Mouse (Mus musculus): ENCODE results near the gene Nrxn1. TPM values are rescaled to one million over a fixed set of nuclear protein-coding genes. Genes with fewer than 3 reads are reported as not detected.
"Not testable (repeated sequence)": the region's sequence is repeated elsewhere in the genome, so short reads cannot be mapped to it uniquely, and the experiment has no call there.

Gene Nrxn1
- polyA plus RNA-seq, 1 experiment from 2014 or later: 12.2 TPM

GRCm38 (mm10) chr17:90271165-90271564, 821.7 kb downstream of the Nrxn1 start:
- Histone ChIP-seq H3K9ac (ENCODE audit: low read depth, low read length) (no peak overlapping the region), H3K4me3 (ENCODE audit: low read depth, low read length) (no peak overlapping the region), H3K27me3 (replicated peaks; ENCODE audit: control insufficient read depth, insufficient read depth, low read length) (no peaks in the 10 kb centered on the region), H3K4me1 (ENCODE audit: control insufficient read depth, insufficient read depth, low read length) (no peaks in the 10 kb centered on the region), H3K36me3 (ENCODE audit: control insufficient read depth, insufficient read depth, low read length) (no peaks in the 10 kb centered on the region), H3K9me3 (ENCODE audit: control insufficient read depth, low read length) (no peaks in the 10 kb centered on the region), H3K27ac (replicated peaks; ENCODE audit: low read depth, low read length) (no peak overlapping the region), H3K4me2 (ENCODE audit: low read depth, low read length) (no peak overlapping the region)
- DNase-seq (ENCODE audit: low spot score): no peak
- no peak for ATAC-seq (ENCODE audit: low read depth)
- WGBS: 16% methylated on average over 4 of the region's 4 CpGs

- Histone ChIP-seq H3K4me3 (ENCODE audit: low read depth, low read length) (no peak overlapping the region), H3K4me1 (ENCODE audit: control insufficient read depth, insufficient read depth, low read length) (no peaks in the 10 kb centered on the region), H3K4me2 (ENCODE audit: low read depth, low read length) (no peak overlapping the region), H3K9me3 (ENCODE audit: control insufficient read depth, low read length) (no peaks in the 10 kb centered on the region), H3K36me3 (ENCODE audit: control insufficient read depth, insufficient read depth, low read length) (no peaks in the 10 kb centered on the region), H3K27ac (replicated peaks; ENCODE audit: low read depth, low read length) (no peak overlapping the region), H3K9ac (ENCODE audit: low read depth, low read length) (no peak overlapping the region), H3K27me3 (replicated peaks; ENCODE audit: control insufficient read depth, insufficient read depth, low read length) (no peaks in the 10 kb centered on the region)
- DNase-seq (ENCODE audit: low spot score): no peak
- ATAC-seq (ENCODE audit: low read depth): no peak
- WGBS: 74% methylated on average over 2 of the region's 2 CpGs
These were observed 823.7 kb downstream of the Nrxn1 start for GRCm38 (mm10) chr17:90269143-90269542.

DNA sequence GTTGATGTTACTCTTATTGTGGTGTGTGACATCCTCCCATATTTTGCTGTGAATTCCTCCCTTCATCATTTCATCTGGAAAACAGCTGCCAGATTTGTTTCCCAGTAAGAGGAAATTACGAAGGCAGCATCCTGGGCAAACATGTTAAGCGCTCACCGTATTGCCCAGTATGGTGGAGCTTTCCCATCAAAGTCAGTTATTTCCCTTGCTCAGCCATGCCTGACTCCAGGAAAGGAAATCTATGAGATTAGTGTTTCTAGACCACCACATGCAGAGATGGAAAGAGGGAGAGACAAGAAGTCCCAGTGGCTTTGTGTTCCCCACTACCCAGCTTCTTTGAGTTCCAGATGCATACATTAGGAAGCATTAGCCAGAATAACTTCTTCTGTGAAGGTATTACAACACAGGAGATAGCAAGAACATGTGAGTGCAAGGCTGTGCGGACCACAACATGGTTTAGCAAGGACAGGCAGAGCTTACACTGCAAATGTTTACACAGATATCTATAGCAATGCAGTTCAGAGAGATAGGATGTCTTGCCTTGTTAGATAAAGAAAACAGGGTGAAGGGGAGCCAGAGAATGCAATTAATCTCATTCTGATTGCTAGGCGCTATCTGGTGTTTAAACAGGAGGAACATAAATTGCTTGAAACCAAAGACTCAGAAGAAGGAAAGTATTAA, 839.3 kb downstream of the Nrxn1 start:
- Histone ChIP-seq H3K27me3 (replicated peaks; ENCODE audit: control insufficient read depth, insufficient read depth, low read length) (no peaks in the 10 kb centered on the region), H3K36me3 (ENCODE audit: control insufficient read depth, insufficient read depth, low read length) (no peaks in the 10 kb centered on the region), H3K4me3 (ENCODE audit: low read depth, low read length) (no peak overlapping the region), H3K9me3 (ENCODE audit: control insufficient read depth, low read length) (no peaks in the 10 kb centered on the region), H3K4me2 (ENCODE audit: low read depth, low read length) (no peak overlapping the region), H3K27ac (replicated peaks; ENCODE audit: low read depth, low read length) (no peak overlapping the region), H3K9ac (ENCODE audit: low read depth, low read length) (no peak overlapping the region), H3K4me1 (ENCODE audit: control insufficient read depth, insufficient read depth, low read length) (no peaks in the 10 kb centered on the region)
- DNase-seq (ENCODE audit: low spot score): no peak
- 0 out of 2 replicates have a peak, but pooled peaks have one; percentile 37 for ATAC-seq (ENCODE audit: low read depth)
- 60% methylated on average over 5 of the region's 5 CpGs for WGBS

DNA sequence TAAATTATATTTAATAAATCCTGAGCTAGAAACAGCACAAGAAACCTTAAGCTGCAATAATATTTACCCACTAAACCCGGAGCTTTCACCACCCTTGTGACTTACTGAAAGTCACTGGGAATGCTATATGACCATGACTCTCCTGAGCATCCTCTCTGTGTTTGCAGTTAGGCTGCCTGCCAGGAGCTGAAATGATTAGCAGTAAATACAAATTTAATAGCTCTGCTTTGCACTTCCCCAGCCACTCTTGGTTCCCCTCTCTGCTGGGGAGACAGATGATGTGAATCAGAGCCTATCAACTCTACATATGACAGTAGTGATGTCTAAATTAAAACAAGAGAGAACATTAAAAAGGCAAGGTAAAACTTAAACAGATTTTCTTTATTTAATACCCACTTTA, 840.7 kb downstream of the Nrxn1 start:
- H3K4me2 ChIP-seq (ENCODE audit: low read depth, low read length): no peak overlapping the region
- H3K27me3 ChIP-seq (replicated peaks; ENCODE audit: control insufficient read depth, insufficient read depth, low read length): no peaks in the 10 kb centered on the region
- 58% methylated on average over 1 of the region's 1 CpGs for WGBS
- no peaks in the 10 kb centered on the region for H3K4me1 ChIP-seq (ENCODE audit: control insufficient read depth, insufficient read depth, low read length)
- DNase-seq (ENCODE audit: low spot score) (no peak), ATAC-seq (ENCODE audit: low read depth) (no peak)
- no peaks in the 10 kb centered on the region for H3K36me3 ChIP-seq (ENCODE audit: control insufficient read depth, insufficient read depth, low read length)
- H3K4me3 ChIP-seq (ENCODE audit: low read depth, low read length): no peak overlapping the region
- no peak overlapping the region for H3K27ac ChIP-seq (replicated peaks; ENCODE audit: low read depth, low read length)
- H3K9me3 ChIP-seq (ENCODE audit: control insufficient read depth, low read length): no peaks in the 10 kb centered on the region
- H3K9ac ChIP-seq (ENCODE audit: low read depth, low read length): no peak overlapping the region

GRCm38 (mm10) chr17:90247071-90247849, 845.6 kb downstream of the Nrxn1 start:
- H3K4me2 ChIP-seq (ENCODE audit: low read depth, low read length): no peak overlapping the region
- H3K9ac ChIP-seq (ENCODE audit: low read depth, low read length): no peak overlapping the region
- ATAC-seq (ENCODE audit: low read depth): no peak
- 81% methylated on average over 7 of the region's 7 CpGs for WGBS
- H3K27me3 ChIP-seq (replicated peaks; ENCODE audit: control insufficient read depth, insufficient read depth, low read length): no peaks in the 10 kb centered on the region
- no peak overlapping the region for H3K27ac ChIP-seq (replicated peaks; ENCODE audit: low read depth, low read length)
- no peaks in the 10 kb centered on the region for H3K9me3 ChIP-seq (ENCODE audit: control insufficient read depth, low read length)
- no peak for DNase-seq (ENCODE audit: low spot score)
- H3K4me1 ChIP-seq (ENCODE audit: control insufficient read depth, insufficient read depth, low read length): no peaks in the 10 kb centered on the region
- H3K36me3 ChIP-seq (ENCODE audit: control insufficient read depth, insufficient read depth, low read length): no peaks in the 10 kb centered on the region
- H3K4me3 ChIP-seq (ENCODE audit: low read depth, low read length): no peak overlapping the region

DNA sequence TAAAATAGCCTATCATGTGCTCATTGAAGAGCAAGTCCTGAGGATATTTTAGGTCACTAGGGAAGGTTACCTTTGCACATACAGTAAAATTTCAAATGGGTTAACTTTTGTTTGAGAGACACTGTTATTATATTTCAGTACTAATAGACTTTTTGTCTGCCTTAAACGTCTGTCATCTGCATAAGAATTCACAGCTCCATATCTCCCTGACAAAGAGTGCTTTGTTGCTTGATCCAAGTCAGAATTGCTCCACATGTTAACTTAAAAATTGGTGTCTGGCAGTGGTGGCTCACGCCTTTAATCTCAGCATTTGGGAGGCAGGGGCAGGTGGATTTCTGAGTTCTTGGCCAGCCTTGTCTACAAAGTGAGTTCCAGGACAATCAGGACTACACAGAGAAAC, 848.5 kb downstream of the Nrxn1 start:
- no peaks in the 10 kb centered on the region for H3K27me3 ChIP-seq (replicated peaks; ENCODE audit: control insufficient read depth, insufficient read depth, low read length)
- 45% methylated on average over 2 of the region's 2 CpGs for WGBS
- H3K36me3 ChIP-seq (ENCODE audit: control insufficient read depth, insufficient read depth, low read length): no peaks in the 10 kb centered on the region
- H3K4me1 ChIP-seq (ENCODE audit: control insufficient read depth, insufficient read depth, low read length): no peaks in the 10 kb centered on the region
- H3K9ac ChIP-seq (ENCODE audit: low read depth, low read length): no peak overlapping the region
- H3K4me3 ChIP-seq (ENCODE audit: low read depth, low read length): no peak overlapping the region
- no peak for DNase-seq (ENCODE audit: low spot score)
- no peaks in the 10 kb centered on the region for H3K9me3 ChIP-seq (ENCODE audit: control insufficient read depth, low read length)
- H3K27ac ChIP-seq (replicated peaks; ENCODE audit: low read depth, low read length): no peak overlapping the region
- no peak overlapping the region for H3K4me2 ChIP-seq (ENCODE audit: low read depth, low read length)
- no peak for ATAC-seq (ENCODE audit: low read depth)

DNA sequence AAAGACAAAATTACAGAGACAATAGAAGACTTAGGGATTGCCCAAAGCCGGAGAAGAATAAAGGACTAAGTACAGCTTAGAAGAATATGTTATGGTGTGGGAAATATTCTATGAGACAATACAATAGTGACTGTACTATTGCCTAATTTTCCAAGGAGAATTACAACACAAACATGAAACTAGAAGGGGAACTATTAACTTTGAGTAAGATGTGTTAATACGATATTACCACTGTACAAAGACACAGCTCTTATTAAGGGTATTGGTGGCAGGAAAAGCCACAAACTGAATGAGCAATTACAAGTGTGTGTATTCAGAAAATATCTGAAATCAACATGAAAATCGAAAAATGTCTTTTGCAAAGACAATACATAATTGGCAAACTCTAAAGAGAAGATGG, 853.9 kb downstream of the Nrxn1 start:
- Histone ChIP-seq H3K4me3 (ENCODE audit: low read depth, low read length) (no peak overlapping the region), H3K36me3 (ENCODE audit: control insufficient read depth, insufficient read depth, low read length) (no peaks in the 10 kb centered on the region), H3K27me3 (replicated peaks; ENCODE audit: control insufficient read depth, insufficient read depth, low read length) (no peaks in the 10 kb centered on the region), H3K9me3 (ENCODE audit: control insufficient read depth, low read length) (no peaks in the 10 kb centered on the region), H3K4me2 (ENCODE audit: low read depth, low read length) (no peak overlapping the region), H3K27ac (replicated peaks; ENCODE audit: low read depth, low read length) (no peak overlapping the region), H3K9ac (ENCODE audit: low read depth, low read length) (no peak overlapping the region), H3K4me1 (ENCODE audit: control insufficient read depth, insufficient read depth, low read length) (no peaks in the 10 kb centered on the region)
- WGBS: 73% methylated on average over 3 of the region's 3 CpGs
- ATAC-seq (ENCODE audit: low read depth) (no peak), DNase-seq (ENCODE audit: low spot score) (no peak)

DNA sequence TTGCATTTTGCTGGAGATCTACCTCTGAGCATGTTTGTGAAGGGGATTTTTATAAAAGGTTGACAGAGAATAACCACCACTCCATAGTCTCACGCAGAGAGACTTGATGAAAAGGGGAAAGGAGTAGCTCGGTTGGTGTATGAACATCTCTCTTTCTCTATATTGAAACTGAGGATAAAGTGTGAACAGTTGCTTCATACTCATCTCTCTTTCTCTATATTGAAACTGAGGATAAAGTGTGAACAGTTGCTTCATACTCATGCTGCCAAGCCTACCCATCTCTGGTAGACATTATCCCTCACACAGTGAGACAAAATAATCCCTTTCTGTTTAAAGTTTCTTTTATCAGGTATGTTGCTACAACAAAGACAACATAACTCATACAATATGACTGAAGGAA, 854.4 kb downstream of the Nrxn1 start:
- 89% methylated on average over 2 of the region's 2 CpGs for WGBS
- Histone ChIP-seq H3K27ac (replicated peaks; ENCODE audit: low read depth, low read length) (no peak overlapping the region), H3K4me3 (ENCODE audit: low read depth, low read length) (no peak overlapping the region), H3K9ac (ENCODE audit: low read depth, low read length) (no peak overlapping the region), H3K4me2 (ENCODE audit: low read depth, low read length) (no peak overlapping the region), H3K27me3 (replicated peaks; ENCODE audit: control insufficient read depth, insufficient read depth, low read length) (no peaks in the 10 kb centered on the region), H3K36me3 (ENCODE audit: control insufficient read depth, insufficient read depth, low read length) (no peaks in the 10 kb centered on the region), H3K4me1 (ENCODE audit: control insufficient read depth, insufficient read depth, low read length) (no peaks in the 10 kb centered on the region), H3K9me3 (ENCODE audit: control insufficient read depth, low read length) (no peaks in the 10 kb centered on the region)
- no peak for ATAC-seq (ENCODE audit: low read depth)
- DNase-seq (ENCODE audit: low spot score): no peak

- ATAC-seq (ENCODE audit: low read depth): 0 out of 2 replicates have a peak, but pooled peaks have one; percentile 33
- not testable (repeated sequence) for H3K27me3 ChIP-seq (replicated peaks; ENCODE audit: control insufficient read depth, insufficient read depth, low read length); H3K36me3 ChIP-seq (ENCODE audit: control insufficient read depth, insufficient read depth, low read length); DNase-seq (ENCODE audit: low spot score); H3K27ac ChIP-seq (replicated peaks; ENCODE audit: low read depth, low read length); H3K4me1 ChIP-seq (ENCODE audit: control insufficient read depth, insufficient read depth, low read length); H3K4me2 ChIP-seq (ENCODE audit: low read depth, low read length); H3K9me3 ChIP-seq (ENCODE audit: control insufficient read depth, low read length); H3K9ac ChIP-seq (ENCODE audit: low read depth, low read length); H3K4me3 ChIP-seq (ENCODE audit: low read depth, low read length)
- 79% methylated on average over 1 of the region's 1 CpGs for WGBS
These were observed 857.2 kb downstream of the Nrxn1 start for GRCm38 (mm10) chr17:90235674-90236073.

Measured in embryonic facial prominence, embryonic 14.5 days (tissue).